Mouse (Mus musculus): ENCODE data around the gene Cxxc4.
"Not testable (repeated sequence)": the region's sequence is repeated elsewhere in the genome, so short reads cannot be mapped to it uniquely, and the experiment has no call there.

The Cxxc4 gene

GRCm38 (mm10) chr3:134236414-134237112 lies at the start of gene Cxxc4:
Gene Cxxc4, plus strand, starts transcription at chr3:134236484.
- DNase-seq = no peak

- no peak for DNase-seq
Measured at GRCm38 (mm10) chr3:134188979-134189946, 47.0 kb upstream of the Cxxc4 start.

GRCm38 (mm10) chr3:134190046-134190445 lies 46.2 kb upstream of the Cxxc4 start:
- no peak for DNase-seq

GRCm38 (mm10) chr3:134199892-134200291 lies 36.4 kb upstream of the Cxxc4 start:
- DNase-seq = no peak

- no peak for DNase-seq
Measured at GRCm38 (mm10) chr3:134206624-134207023, 29.7 kb upstream of the Cxxc4 start.

- DNase-seq = no peak
Measured at GRCm38 (mm10) chr3:134210950-134211349, 25.3 kb upstream of the Cxxc4 start.

- not testable (repeated sequence) for DNase-seq
Measured at GRCm38 (mm10) chr3:134219881-134220280, 16.4 kb upstream of the Cxxc4 start.

GRCm38 (mm10) chr3:134221002-134221401 lies 15.3 kb upstream of the Cxxc4 start:
- DNase-seq = no peak

- DNase-seq = no peak
Measured at GRCm38 (mm10) chr3:134222593-134222992, 13.7 kb upstream of the Cxxc4 start.

- DNase-seq = no peak
Measured at GRCm38 (mm10) chr3:134223956-134224355, 12.3 kb upstream of the Cxxc4 start.

GRCm38 (mm10) chr3:134225928-134226327 lies 10.4 kb upstream of the Cxxc4 start:
- no peak for DNase-seq

- no peak for DNase-seq
Measured at GRCm38 (mm10) chr3:134232753-134233152, 3.5 kb upstream of the Cxxc4 start.

- peak; percentile 3 for DNase-seq
Measured at GRCm38 (mm10) chr3:134235491-134236413, 532 bp upstream of the Cxxc4 start.

GRCm38 (mm10) chr3:134237113-134237805 lies 975 bp downstream of the Cxxc4 start:
- DNase-seq = no peak

- no peak for DNase-seq
Measured at GRCm38 (mm10) chr3:134238621-134239310, 2.5 kb downstream of the Cxxc4 start.

GRCm38 (mm10) chr3:134239321-134239970 lies 3.2 kb downstream of the Cxxc4 start:
- peak in 1 of 2 experiments; percentile 2 for DNase-seq

GRCm38 (mm10) chr3:134239971-134240717 lies 3.9 kb downstream of the Cxxc4 start:
- no peak for DNase-seq

GRCm38 (mm10) chr3:134240718-134241025 lies 4.4 kb downstream of the Cxxc4 start:
- DNase-seq = no peak

- no peak for DNase-seq
Measured at GRCm38 (mm10) chr3:134243168-134243849, 7.0 kb downstream of the Cxxc4 start.

GRCm38 (mm10) chr3:134243850-134244247 lies 7.6 kb downstream of the Cxxc4 start:
- no peak for DNase-seq

All from thymus, adult 18-20 months (tissue).